Mouse (Mus musculus) gastrocnemius, postnatal 4 days (tissue): ENCODE results near the gene Stk10. TPM values are rescaled to one million over a fixed set of nuclear protein-coding genes. Genes with fewer than 3 reads are reported as not detected.

Experiments
- DNase-seq, 2 experiments: peaks; one replicate each; pipeline ENCODE4 v3.0.0; 2021 to 2022; ENCODE audit warnings: low spot score in 2 of 2, mixed read lengths in 2 of 2
- total RNA-seq, 2 experiments: library from RNA; stranded (reverse); gene quantifications; 2 replicates each; pipeline ENCODE4 v1.2.3; 2021

Stk10 gene
- total RNA-seq, 2 experiments from 2014 or later: 9.8 to 10.3 TPM

- DNase-seq: no peak
Measured at GRCm38 (mm10) chr11:32671480-32671879, 138.4 kb downstream of the Stk10 start.

Other genes starting within 250 kb of the Stk10 start
- gene Hba-a1, start 249.8 kb upstream of the Stk10 start, total RNA-seq: 100 to 1,000 TPM; 293 to 605 TPM
- not detected for gene Hbq1b, start 246.3 kb upstream of the Stk10 start, total RNA-seq
- 100 to 1,000 TPM; 211 to 422 TPM for gene Hba-a2, start 236.8 kb upstream of the Stk10 start, total RNA-seq
- not detected for gene Hbq1a, start 233.2 kb upstream of the Stk10 start, total RNA-seq
- 10 to 100 TPM; 51.4 to 56.2 TPM for gene Sh3pxd2b, start 185.5 kb upstream of the Stk10 start, total RNA-seq
- 10 to 100 TPM; 63.5 to 68.8 TPM for gene Ubtd2, start 77.9 kb upstream of the Stk10 start, total RNA-seq
- under 1 TPM; 0.60 to 0.76 TPM for gene Efcab9, start 1.2 kb upstream of the Stk10 start, total RNA-seq
- 10 to 100 TPM; 63.4 to 71.3 TPM for gene Fbxw11, start 109.4 kb downstream of the Stk10 start, total RNA-seq